Mouse (Mus musculus): Measurements from ENCODE around the gene Arhgef11. TPM values are rescaled to one million over a fixed set of nuclear protein-coding genes. Genes with fewer than 3 reads are reported as not detected.

Gene Arhgef11
- total and polyA plus RNA-seq, 3 experiments = 2.0 to 4.9 TPM; not detected in 1

DNA sequence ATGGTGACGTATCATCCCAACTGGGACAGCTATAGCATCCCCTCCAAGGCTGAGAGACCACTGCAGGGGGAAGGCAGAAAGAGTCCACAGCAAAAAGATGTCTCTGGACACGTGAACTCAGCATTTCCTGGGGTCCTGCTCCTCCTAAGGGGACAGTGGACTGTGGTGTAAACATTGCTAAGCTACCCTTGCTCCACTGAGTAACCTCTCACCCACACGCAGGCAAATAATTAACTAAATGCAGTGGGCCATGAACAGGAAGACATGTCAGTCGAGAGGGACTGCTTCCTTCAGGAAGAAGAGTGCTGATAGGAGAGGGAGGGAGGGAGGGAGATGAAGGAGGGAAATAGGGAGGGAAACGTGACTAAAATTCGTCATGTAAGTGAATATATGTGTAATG is 153.7 kb downstream of the Arhgef11 start:
- no peak for DNase-seq (ENCODE audit: low read depth, low spot score)
- Histone ChIP-seq H3K36me3 (ENCODE audit: control insufficient read depth in 1 of 2, insufficient read depth in 2 of 2, low read length in 2 of 2) (no peaks in the 10 kb centered on the region), H3K9ac (ENCODE audit: control insufficient read depth, low read depth, low read length, poor library complexity, severe bottlenecking) (no peak overlapping the region), H3K79me2 (ENCODE audit: control insufficient read depth, insufficient read depth, low read length, poor library complexity) (no peaks in the 10 kb centered on the region), H3K4me1 (ENCODE audit: control insufficient read depth in 1 of 2, insufficient read depth in 2 of 2, low read length in 2 of 2) (0 out of 4 replicates have a peak, but pooled peaks cover 0 to 3% of the 10 kb centered on the region in 2 experiments), H3K9me3 (replicated peaks; ENCODE audit: insufficient read depth, low read length) (no peaks in the 10 kb centered on the region), H3K27ac (ENCODE audit: control insufficient read depth, low read depth, low read length) (no peak overlapping the region), H3K27me3 (ENCODE audit: control insufficient read depth in 1 of 2, insufficient read depth in 2 of 2, low read length in 2 of 2) (peaks cover 6 to 10% of the 10 kb centered on the region in 2 experiments), H3K4me3 (ENCODE audit: control insufficient read depth in 1 of 2, insufficient read depth in 1 of 2, low read depth in 2 of 2, low read length in 2 of 2) (no peak overlapping the region)
- TF ChIP-seq CTCF (IDR thresholded peaks at IDR 0.05 in 2 of 3, conservative IDR thresholded peaks at IDR 0.05 in 1 of 3; ENCODE audit: control insufficient read depth in 1 of 3, insufficient read depth in 1 of 3, low read depth in 2 of 3, low read length in 3 of 3, poor library complexity in 1 of 3, severe bottlenecking in 1 of 3) (no peak), ZNF384 (IDR thresholded peaks at IDR 0.05; ENCODE audit: low read depth, low read length) (no peak), TCF12 (IDR thresholded peaks at IDR 0.05; ENCODE audit: low read depth, low read length) (no peak), UBTF (IDR thresholded peaks at IDR 0.05; ENCODE audit: borderline replicate concordance, insufficient read depth, low read depth, low read length) (no peak), ZKSCAN1 (IDR thresholded peaks at IDR 0.05; ENCODE audit: low read depth, low read length) (no peak), RCOR1 (IDR thresholded peaks at IDR 0.05; ENCODE audit: low read depth, low read length) (no peak)

GRCm38 (mm10) chr3:87778283-87778682 is 160.9 kb downstream of the Arhgef11 start:
- Histone ChIP-seq H3K36me3 (ENCODE audit: control insufficient read depth in 1 of 2, insufficient read depth in 2 of 2, low read length in 2 of 2) (no peaks in the 10 kb centered on the region), H3K27me3 (ENCODE audit: control insufficient read depth in 1 of 2, insufficient read depth in 2 of 2, low read length in 2 of 2) (peaks cover 9 to 10% of the 10 kb centered on the region in 2 experiments), H3K4me3 (ENCODE audit: control insufficient read depth in 1 of 2, insufficient read depth in 1 of 2, low read depth in 2 of 2, low read length in 2 of 2) (no peak overlapping the region), H3K9ac (ENCODE audit: control insufficient read depth, low read depth, low read length, poor library complexity, severe bottlenecking) (no peak overlapping the region), H3K27ac (ENCODE audit: control insufficient read depth, low read depth, low read length) (no peak overlapping the region), H3K4me1 (ENCODE audit: control insufficient read depth in 1 of 2, insufficient read depth in 2 of 2, low read length in 2 of 2) (no peaks in the 10 kb centered on the region), H3K79me2 (ENCODE audit: control insufficient read depth, insufficient read depth, low read length, poor library complexity) (no peaks in the 10 kb centered on the region), H3K9me3 (replicated peaks; ENCODE audit: insufficient read depth, low read length) (no peaks in the 10 kb centered on the region)
- no peak for TF ChIP-seq POLR2AphosphoS2 (IDR thresholded peaks at IDR 0.05; ENCODE audit: low read length)
- TF ChIP-seq GATA1 (IDR thresholded peaks at IDR 0.05; ENCODE audit: low read depth, low read length) = no peak
- TF ChIP-seq MAX (IDR thresholded peaks at IDR 0.05; ENCODE audit: low read length) = no peak
- no peak for TF ChIP-seq ZNF384 (IDR thresholded peaks at IDR 0.05; ENCODE audit: low read depth, low read length)
- TF ChIP-seq RCOR1 (IDR thresholded peaks at IDR 0.05; ENCODE audit: low read depth, low read length) = no peak
- no peak for TF ChIP-seq E2F4 (IDR thresholded peaks at IDR 0.05; ENCODE audit: borderline replicate concordance, low read depth, low read length)
- TF ChIP-seq USF1 (IDR thresholded peaks at IDR 0.05; ENCODE audit: low read depth, low read length) = no peak
- TF ChIP-seq MAZ (IDR thresholded peaks at IDR 0.05; ENCODE audit: low read depth, low read length) = no peak
- TF ChIP-seq TBP (IDR thresholded peaks at IDR 0.05; ENCODE audit: low read depth, low read length) = no peak
- TF ChIP-seq POLR2A (IDR thresholded peaks at IDR 0.05; ENCODE audit: control insufficient read depth in 1 of 2, insufficient read depth in 1 of 2, low read depth in 1 of 2, low read length in 2 of 2, poor library complexity in 1 of 2) = no peak
- TF ChIP-seq KAT2A (conservative IDR thresholded peaks at IDR 0.05; ENCODE audit: low read depth, low read length) = no peak
- no peak for DNase-seq (ENCODE audit: low read depth, low spot score)

- no peaks in the 10 kb centered on the region for H3K9me3 ChIP-seq (replicated peaks; ENCODE audit: insufficient read depth, low read length)
- DNase-seq (ENCODE audit: low read depth, low spot score) = no peak
- no peak overlapping the region for H3K4me3 ChIP-seq (ENCODE audit: control insufficient read depth in 1 of 2, insufficient read depth in 1 of 2, low read depth in 2 of 2, low read length in 2 of 2)
- H3K9ac ChIP-seq (ENCODE audit: control insufficient read depth, low read depth, low read length, poor library complexity, severe bottlenecking) = no peak overlapping the region
- H3K27me3 ChIP-seq (ENCODE audit: control insufficient read depth in 1 of 2, insufficient read depth in 2 of 2, low read length in 2 of 2) = peaks cover 9 to 17% of the 10 kb centered on the region in 2 experiments
- no peaks in the 10 kb centered on the region for H3K36me3 ChIP-seq (ENCODE audit: control insufficient read depth in 1 of 2, insufficient read depth in 2 of 2, low read length in 2 of 2)
- TF ChIP-seq POLR2AphosphoS5 (IDR thresholded peaks at IDR 0.05; ENCODE audit: borderline replicate concordance, low read depth, low read length) (no peak), MEF2A (IDR thresholded peaks at IDR 0.05; ENCODE audit: extremely low read depth, insufficient replicate concordance, low read depth, low read length, poor library complexity, severe bottlenecking) (no peak), GATA1 (IDR thresholded peaks at IDR 0.05; ENCODE audit: low read depth, low read length) (no peak), UBTF (IDR thresholded peaks at IDR 0.05; ENCODE audit: borderline replicate concordance, insufficient read depth, low read depth, low read length) (no peak), POLR2AphosphoS2 (IDR thresholded peaks at IDR 0.05; ENCODE audit: low read length) (no peak), USF1 (IDR thresholded peaks at IDR 0.05; ENCODE audit: low read depth, low read length) (no peak), TAL1 (IDR thresholded peaks at IDR 0.05; ENCODE audit: low read length) (no peak), ELF1 (IDR thresholded peaks at IDR 0.05; ENCODE audit: low read depth, low read length) (no peak), POLR2A (IDR thresholded peaks at IDR 0.05; ENCODE audit: control insufficient read depth in 1 of 2, insufficient read depth in 1 of 2, low read depth in 1 of 2, low read length in 2 of 2, poor library complexity in 1 of 2) (no peak)
- H3K79me2 ChIP-seq (ENCODE audit: control insufficient read depth, insufficient read depth, low read length, poor library complexity) = no peaks in the 10 kb centered on the region
- no peaks in the 10 kb centered on the region for H3K4me1 ChIP-seq (ENCODE audit: control insufficient read depth in 1 of 2, insufficient read depth in 2 of 2, low read length in 2 of 2)
- H3K27ac ChIP-seq (ENCODE audit: control insufficient read depth, low read depth, low read length) = no peak overlapping the region
These were observed 161.7 kb downstream of the Arhgef11 start for GRCm38 (mm10) chr3:87779086-87779485.
